Mouse (Mus musculus) thymus, postnatal 0 days (tissue): ENCODE measurements around the gene Pfn3. TPM values are rescaled to one million over a fixed set of nuclear protein-coding genes. Genes with fewer than 3 reads are reported as not detected.

ENCODE experiments used
- DNase-seq: peaks from one replicate; pipeline ENCODE4 v3.0.0-alpha.2; 2015; ENCODE audit warnings: low spot score
- microRNA-seq: library from miRNA; unstranded; fragments of <30 nt; microRNA quantifications from one replicate; pipeline ENCODE4, GENCODE M21; 2016; ENCODE audit warnings: borderline number of aligned reads
- polyA plus RNA-seq: library from polyadenylated mRNA; unstranded; fragments of >200 nt; fragmentation: Nextera tagmentation; extraction: Ambion mirVana; gene quantifications from 2 replicates; pipeline ENCODE4 v1.2.1, GENCODE M21; 2015

The Pfn3 gene
- polyA plus RNA-seq, 1 experiment from 2014 or later, result not detected

- DNase-seq, result no peak
Measured at GRCm38 (mm10) chr13:55400039-55400346, 15.0 kb downstream of the Pfn3 start.

GRCm38 (mm10) chr13:55399300-55400038, 15.6 kb downstream of the Pfn3 start:
- no peak for DNase-seq

DNA sequence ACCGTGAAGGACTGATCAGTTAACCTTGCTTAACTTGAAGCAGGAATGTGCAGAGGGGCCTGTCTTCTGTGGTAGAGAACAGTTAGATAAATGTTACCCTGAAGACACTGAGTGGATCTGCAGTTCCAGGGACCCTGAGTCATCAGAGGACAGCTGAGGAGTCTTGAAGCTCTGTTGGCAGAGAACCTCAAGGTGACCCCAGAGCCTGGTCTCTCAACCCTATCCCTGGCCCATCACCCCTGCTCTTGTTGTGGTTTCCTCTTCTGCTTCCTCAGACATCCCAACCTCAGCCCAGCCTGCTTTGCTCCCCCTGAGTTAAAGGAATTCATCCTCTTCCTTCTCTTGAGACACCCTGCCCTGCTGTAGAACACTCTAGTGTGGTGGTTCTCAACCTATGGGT, 16.9 kb downstream of the Pfn3 start, which contains the start of gene Slc34a1:
Gene Slc34a1, plus strand, starts transcription at position 100 of the 400 bp plus-strand sequence.
- DNase-seq, result no peak

- DNase-seq, result peak; percentile 60
Measured at GRCm38 (mm10) chr13:55392933-55393332, 22.1 kb downstream of the Pfn3 start.

GRCm38 (mm10) chr13:55391626-55392029, 23.4 kb downstream of the Pfn3 start:
- DNase-seq, result no peak

DNA sequence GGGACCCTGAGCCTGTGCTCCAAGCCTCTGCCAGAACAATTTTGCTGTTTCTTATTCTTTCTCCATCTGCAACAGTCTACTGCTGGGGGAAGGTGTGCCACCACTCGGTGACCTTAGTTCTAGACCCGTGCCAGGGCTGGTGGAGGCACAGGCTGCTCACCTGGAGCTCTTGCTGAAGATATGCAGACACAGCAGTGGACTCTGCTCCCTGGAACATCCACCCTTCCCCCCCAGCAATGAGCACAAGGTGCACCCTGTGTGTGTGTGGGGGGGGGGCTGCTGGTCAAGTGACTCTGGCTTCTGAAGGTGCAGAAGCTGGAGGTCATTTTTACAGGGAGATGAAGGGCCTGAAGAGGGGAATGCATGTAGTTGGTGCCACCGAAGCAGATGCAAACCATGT, 24.4 kb downstream of the Pfn3 start:
- DNase-seq, result no peak

GRCm38 (mm10) chr13:55381790-55382189, 33.2 kb downstream of the Pfn3 start:
- no peak for DNase-seq

- no peak for DNase-seq
Measured at GRCm38 (mm10) chr13:55378907-55379580, 36.0 kb downstream of the Pfn3 start.

- DNase-seq, result no peak
Measured at GRCm38 (mm10) chr13:55375877-55376276, 39.2 kb downstream of the Pfn3 start.

GRCm38 (mm10) chr13:55374206-55374924, 40.7 kb downstream of the Pfn3 start:
- peak; percentile 82 for DNase-seq

DNA sequence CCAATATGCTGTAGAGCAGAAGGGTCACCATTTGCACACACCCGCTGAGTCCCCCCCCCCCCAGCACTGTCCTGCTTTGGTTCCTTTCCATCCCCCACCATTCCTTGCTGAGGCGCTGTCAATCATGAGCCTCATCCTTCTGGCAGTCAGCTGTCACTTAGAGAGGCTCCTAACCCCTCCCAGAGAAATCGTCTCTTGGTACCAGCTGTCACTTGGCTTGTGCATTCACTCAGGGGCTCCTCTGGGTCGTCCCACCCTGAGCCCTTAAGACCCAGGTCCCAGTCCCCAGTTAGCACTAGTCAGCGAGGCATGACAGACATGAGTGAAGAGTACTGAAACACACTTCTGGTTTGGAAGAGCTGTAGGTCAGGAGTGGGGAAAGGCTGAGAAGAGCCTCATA, 43.3 kb downstream of the Pfn3 start:
- no peak for DNase-seq

DNA sequence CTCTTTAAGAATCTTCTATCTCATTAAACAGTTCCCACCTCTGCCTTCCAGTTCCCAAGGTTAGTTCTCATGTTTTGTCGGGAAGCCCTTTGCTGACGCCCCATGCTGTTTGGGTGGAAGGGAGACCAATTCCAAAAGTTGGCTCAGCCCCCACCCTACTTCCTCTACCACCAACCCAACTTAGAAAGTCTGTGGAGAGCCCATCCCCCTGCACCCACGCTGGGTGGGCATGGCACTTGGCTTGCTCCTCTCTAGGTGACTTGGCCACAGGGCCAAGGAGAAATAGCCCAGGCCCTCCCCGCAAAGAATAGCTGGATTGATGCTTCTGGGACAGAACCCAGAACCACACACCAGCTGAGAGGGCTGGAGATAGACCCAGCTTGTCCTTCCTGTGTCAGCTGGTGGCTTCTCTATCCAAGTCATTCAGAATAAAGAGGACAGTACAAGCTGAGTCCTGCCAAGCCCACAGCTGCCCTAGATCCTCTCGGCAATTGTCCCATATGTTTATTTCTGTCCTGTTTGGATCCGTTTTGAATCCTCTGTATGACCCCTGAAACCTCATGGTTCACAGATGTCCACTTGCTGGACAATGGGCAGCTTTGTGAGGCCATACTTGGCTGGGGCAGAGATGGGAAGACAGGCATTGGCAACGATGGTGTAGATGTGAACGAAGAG, 43.9 kb downstream of the Pfn3 start:
- DNase-seq, result no peak

- no peak for DNase-seq
Measured at GRCm38 (mm10) chr13:55370234-55370633, 44.8 kb downstream of the Pfn3 start.

- peak; percentile 91 for DNase-seq
Measured at GRCm38 (mm10) chr13:55369531-55370114, 45.4 kb downstream of the Pfn3 start, which contains the start of gene Rgs14. Gene Rgs14 (plus strand): TSS chr13:55369732.

DNA sequence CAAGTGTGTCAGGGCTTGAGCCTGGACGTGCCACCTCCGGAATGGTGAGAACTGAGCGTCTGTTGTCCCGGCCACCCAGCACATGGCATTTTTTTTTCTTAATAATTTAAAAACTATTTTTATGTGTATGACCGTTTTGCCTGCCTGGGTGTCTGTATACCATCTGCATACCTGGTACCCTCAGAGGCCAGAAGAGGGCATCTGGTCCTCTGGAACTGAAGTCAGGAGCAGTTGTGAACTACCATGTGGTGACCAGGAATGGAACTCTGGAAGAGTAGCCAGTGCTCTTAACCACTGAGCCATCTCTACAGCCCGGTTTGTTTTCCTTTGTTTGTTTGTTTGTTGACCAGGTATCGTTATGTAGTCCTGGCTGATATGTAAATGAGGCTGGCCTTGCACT, 46.6 kb downstream of the Pfn3 start:
- no peak for DNase-seq

Small RNAs within 50 kb of the gene (microRNA-seq; reads per million reads assigned to microRNA genes)
- gene Mir6943, result 1.7 reads per million

Other genes starting within 250 kb of the Pfn3 start
- gene Nsd1, start 205.4 kb downstream of the Pfn3 start, polyA plus RNA-seq, result 52.6 and 73.8 TPM in 2 replicates
- 434 and 456 TPM in 2 replicates for gene Prelid1, start 94.7 kb downstream of the Pfn3 start, polyA plus RNA-seq
- gene Rab24, start 93.3 kb downstream of the Pfn3 start, polyA plus RNA-seq, result 99.1 and 105 TPM in 2 replicates
- gene Mxd3, start 85.4 kb downstream of the Pfn3 start, polyA plus RNA-seq, result 57.9 and 66.6 TPM in 2 replicates
- gene Lman2, start 52.4 kb downstream of the Pfn3 start, polyA plus RNA-seq, result 94.2 and 97.1 TPM in 2 replicates
- 53.6 and 62.3 TPM in 2 replicates for gene Rgs14, start 45.5 kb downstream of the Pfn3 start, polyA plus RNA-seq
- 0.06 and 0.07 TPM in 2 replicates for gene Slc34a1, start 17.0 kb downstream of the Pfn3 start, polyA plus RNA-seq
- 0.12 TPM in 1 of 2 replicates, not detected in the other for gene F12, start 11.6 kb upstream of the Pfn3 start, polyA plus RNA-seq
- 76.9 and 87.8 TPM in 2 replicates for gene Grk6, start 29.8 kb upstream of the Pfn3 start, polyA plus RNA-seq
- 0.27 and 0.46 TPM in 2 replicates for gene Prr7, start 49.0 kb upstream of the Pfn3 start, polyA plus RNA-seq
- gene Dbn1, start 72.9 kb upstream of the Pfn3 start, polyA plus RNA-seq, result 8.4 and 9.3 TPM in 2 replicates
- 37.5 and 39.4 TPM in 2 replicates for gene Pdlim7, start 98.4 kb upstream of the Pfn3 start, polyA plus RNA-seq
- 2.6 and 2.7 TPM in 2 replicates for gene Dok3, start 114.1 kb upstream of the Pfn3 start, polyA plus RNA-seq
- 51.6 and 54.2 TPM in 2 replicates for gene Ddx41, start 121.4 kb upstream of the Pfn3 start, polyA plus RNA-seq
- gene Fam193b, start 155.9 kb upstream of the Pfn3 start, polyA plus RNA-seq, result 39.6 and 50.0 TPM in 2 replicates
- 117 and 129 TPM in 2 replicates for gene Tmed9, start 158.5 kb upstream of the Pfn3 start, polyA plus RNA-seq
- gene B4galt7, start 184.7 kb upstream of the Pfn3 start, polyA plus RNA-seq, result 20.2 and 24.1 TPM in 2 replicates
- 35.9 and 38.3 TPM in 2 replicates for gene Caml, start 207.8 kb upstream of the Pfn3 start, polyA plus RNA-seq
- 37.0 and 39.1 TPM in 2 replicates for gene Ddx46, start 219.8 kb upstream of the Pfn3 start, polyA plus RNA-seq